Mouse (Mus musculus): ENCODE results near the gene Synpo2.

GRCm38 (mm10) chr3:123073351-123073750 lies 162.6 kb downstream of the Synpo2 start:
- TF ChIP-seq POLR2A (IDR thresholded peaks at IDR 0.05; ENCODE audit: borderline replicate concordance, extremely low read depth, insufficient read depth, insufficient read length, poor library complexity, severe bottlenecking) (no peak), CTCF (IDR thresholded peaks at IDR 0.05; ENCODE audit: borderline replicate concordance, extremely low read depth, insufficient read depth, insufficient read length) (no peak)

Data from brain, embryonic 14.5 days (tissue).